Mouse (Mus musculus): ENCODE measurements around the gene Bhlha15. TPM values are rescaled to one million over a fixed set of nuclear protein-coding genes. Genes with fewer than 3 reads are reported as not detected.

Bhlha15 gene
- 0.05 and 0.06 TPM in 2 replicates for polyA plus RNA-seq (2015; fragmentation: Nextera tagmentation; extraction: Ambion mirVana)

DNA sequence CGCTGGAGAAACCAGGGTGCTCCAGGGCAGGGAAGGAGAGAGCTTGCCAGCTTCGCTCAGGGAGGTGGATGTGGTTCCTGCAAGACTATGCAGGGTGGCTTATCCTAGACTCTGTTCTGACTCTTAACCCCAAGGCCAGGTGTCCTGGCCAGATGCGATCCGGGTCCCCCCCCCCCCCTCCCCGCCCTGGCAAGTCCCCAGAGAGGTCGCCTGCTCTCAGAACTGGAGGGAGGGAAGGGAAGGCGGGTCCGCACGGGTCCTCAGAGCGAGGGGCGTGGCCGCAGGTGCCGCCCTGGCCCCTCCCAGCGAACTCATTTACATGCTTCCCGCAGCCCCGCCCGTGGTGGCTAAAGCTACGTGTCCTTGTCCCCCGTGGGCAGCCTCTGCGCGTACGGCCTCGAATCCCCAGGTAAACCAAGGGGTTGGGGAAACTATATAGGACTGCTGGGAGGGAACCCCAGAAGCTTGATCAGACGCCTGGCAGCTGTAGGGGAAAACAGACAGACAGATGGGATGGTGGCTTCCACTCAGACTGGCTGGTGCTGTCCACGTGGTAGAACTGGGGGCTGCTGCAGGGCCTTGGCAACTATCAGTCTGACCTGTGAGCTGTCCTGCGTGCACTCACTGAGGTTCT is at the start of gene Bhlha15:
Gene Bhlha15, plus strand, starts transcription at position 337 of the 634 bp plus-strand sequence.
- no peaks in the 10 kb centered on the region for H3K9me3 ChIP-seq
- peak within 1 kb of the TSS; percentile 40 for H3K4me2 ChIP-seq
- no peak within 1 kb of the TSS for H3K27ac ChIP-seq
- H3K27me3 ChIP-seq (replicated peaks) = no peaks in the 10 kb centered on the region
- peak; percentile 26; the same call in 1 of the 2 replicates for ATAC-seq (replicated peaks)
- peaks cover 11% of the 10 kb centered on the region; the same call in 1 of the 2 replicates for H3K36me3 ChIP-seq (replicated peaks)
- WGBS = 5% methylated on average over 23 of the region's 26 CpGs
- peaks cover 6% of the 10 kb centered on the region for H3K4me1 ChIP-seq
- no peak within 1 kb of the TSS for H3K9ac ChIP-seq
- peak within 1 kb of the TSS; percentile 16; the same call in 1 of the 2 replicates for H3K4me3 ChIP-seq

DNA sequence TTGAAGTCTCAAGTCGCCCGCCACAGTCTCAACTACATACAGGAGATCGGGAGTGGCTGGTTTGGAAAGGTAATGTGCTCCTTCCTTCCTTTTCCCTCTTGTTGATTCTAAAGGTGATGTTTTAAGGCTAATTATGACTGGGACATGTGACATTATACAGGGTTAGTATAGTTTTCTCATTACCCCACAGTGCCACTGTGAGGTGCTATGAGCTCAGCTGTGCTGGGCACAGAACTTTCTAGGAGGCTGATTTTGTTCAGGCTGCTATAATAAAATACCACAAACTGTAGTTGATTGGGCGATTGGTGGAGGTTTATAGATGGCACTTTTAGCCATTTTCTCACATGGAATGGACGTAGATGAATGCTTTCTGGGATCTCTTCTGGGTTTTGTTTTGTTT is 46.6 kb upstream of the Bhlha15 start:
- Histone ChIP-seq H3K4me2 (no peak overlapping the region), H3K4me1 (no peaks in the 10 kb centered on the region), H3K4me3 (no peak overlapping the region), H3K9me3 (no peaks in the 10 kb centered on the region), H3K36me3 (replicated peaks) (peaks cover 10% of the 10 kb centered on the region), H3K27me3 (replicated peaks) (no peaks in the 10 kb centered on the region), H3K27ac (no peak overlapping the region), H3K9ac (no peak overlapping the region)
- 98% methylated on average over 5 of the region's 5 CpGs for WGBS
- ATAC-seq (replicated peaks) = no peak

DNA sequence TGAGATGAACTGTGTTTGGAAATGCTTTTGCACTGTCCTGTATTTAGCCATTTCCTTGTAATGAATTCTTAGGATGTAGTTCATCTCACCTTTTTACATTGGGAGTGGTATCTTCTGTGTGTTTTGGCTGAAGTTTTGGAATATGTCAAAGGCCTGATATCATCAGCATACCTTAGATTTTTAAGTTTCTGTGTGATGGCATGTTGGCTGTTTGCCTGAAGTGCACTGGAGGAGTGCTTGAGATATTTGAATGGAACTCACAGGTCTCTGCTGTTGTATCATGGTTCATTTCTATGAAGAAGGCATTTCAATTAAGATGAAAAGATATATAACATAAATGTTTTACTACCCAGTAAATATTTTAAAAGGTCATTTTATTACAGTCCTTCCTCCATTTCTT is 43.2 kb upstream of the Bhlha15 start:
- no peak for ATAC-seq (replicated peaks)
- Histone ChIP-seq H3K4me3 (no peak overlapping the region), H3K27ac (no peak overlapping the region), H3K4me2 (no peak overlapping the region), H3K9me3 (no peaks in the 10 kb centered on the region), H3K4me1 (no peaks in the 10 kb centered on the region), H3K36me3 (replicated peaks) (peaks cover 19% of the 10 kb centered on the region), H3K9ac (no peak overlapping the region), H3K27me3 (replicated peaks) (no peaks in the 10 kb centered on the region)

DNA sequence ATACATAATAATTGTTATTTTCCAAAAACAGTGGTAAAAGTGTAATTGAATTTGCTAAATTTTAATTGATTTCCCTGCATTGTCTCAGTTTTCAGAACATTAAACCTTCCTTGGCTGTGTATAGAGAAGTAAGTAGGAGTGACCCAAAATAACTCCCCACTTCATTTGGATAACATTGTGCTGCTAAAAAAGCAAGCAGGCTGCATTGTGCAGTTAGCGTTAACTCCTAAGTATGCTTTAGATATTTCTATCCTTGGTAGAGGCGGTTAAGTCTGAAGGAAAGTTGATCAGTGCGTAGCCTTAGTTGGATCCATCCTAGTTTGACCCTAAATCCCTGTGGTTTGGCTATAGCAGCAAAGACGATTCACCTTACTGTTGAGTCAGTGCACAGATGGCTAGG is 40.6 kb upstream of the Bhlha15 start:
- Histone ChIP-seq H3K4me3 (no peak overlapping the region), H3K27me3 (replicated peaks) (no peaks in the 10 kb centered on the region), H3K4me1 (no peaks in the 10 kb centered on the region), H3K4me2 (no peak overlapping the region), H3K36me3 (replicated peaks) (peaks cover 20% of the 10 kb centered on the region), H3K9ac (no peak overlapping the region), H3K9me3 (no peaks in the 10 kb centered on the region), H3K27ac (no peak overlapping the region)
- no peak for ATAC-seq (replicated peaks)
- 91% methylated on average over 4 of the region's 4 CpGs for whole genome bisulfite sequencing

DNA sequence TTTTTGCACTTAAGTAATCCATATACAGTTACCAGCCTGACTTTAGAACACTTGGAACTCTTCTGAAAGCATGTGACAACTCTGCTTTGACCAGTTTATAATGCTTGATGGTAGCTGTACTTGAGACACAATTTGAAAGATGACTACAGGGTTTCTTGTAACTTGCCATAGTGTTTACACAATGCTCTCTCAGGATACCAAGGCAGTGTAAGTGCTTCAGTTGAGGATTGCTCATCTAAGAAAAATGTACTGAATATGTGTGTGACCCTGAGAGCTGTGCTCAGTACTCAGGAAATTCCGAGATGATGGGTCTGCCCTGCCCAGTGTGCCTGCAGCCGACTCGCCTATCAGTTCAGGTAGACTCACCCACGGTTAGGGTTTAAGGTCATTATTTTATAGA is 38.8 kb upstream of the Bhlha15 start:
- Histone ChIP-seq H3K4me1 (no peaks in the 10 kb centered on the region), H3K27ac (no peak overlapping the region), H3K4me2 (no peak overlapping the region), H3K9ac (no peak overlapping the region), H3K4me3 (no peak overlapping the region), H3K9me3 (no peaks in the 10 kb centered on the region), H3K27me3 (replicated peaks) (no peaks in the 10 kb centered on the region), H3K36me3 (replicated peaks) (peaks cover 17% of the 10 kb centered on the region)
- no peak for ATAC-seq (replicated peaks)
- WGBS = 96% methylated on average over 4 of the region's 4 CpGs

DNA sequence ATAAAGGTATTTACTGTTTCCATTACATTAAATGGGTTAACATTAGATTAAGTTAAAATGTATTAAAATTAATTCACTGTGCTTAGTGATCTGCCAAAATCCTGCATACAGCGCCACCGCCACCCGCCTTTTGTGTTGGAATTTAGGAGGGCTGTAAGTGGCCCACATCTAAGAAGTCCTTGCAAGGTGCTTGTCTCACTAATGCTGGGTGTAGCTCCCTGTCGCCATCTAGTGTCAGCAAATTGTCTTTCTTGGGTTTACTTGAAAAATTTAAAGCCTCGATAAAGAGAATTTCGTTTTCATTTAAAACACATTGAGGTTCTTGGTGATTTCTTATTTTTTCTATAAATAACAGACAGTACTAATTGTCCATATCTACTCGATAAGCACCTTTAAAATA is 35.6 kb upstream of the Bhlha15 start:
- Histone ChIP-seq H3K4me3 (no peak overlapping the region), H3K9me3 (no peaks in the 10 kb centered on the region), H3K9ac (no peak overlapping the region), H3K36me3 (replicated peaks) (peaks cover 8% of the 10 kb centered on the region; the same call in 1 of the 2 replicates), H3K27ac (no peak overlapping the region), H3K4me1 (0 out of 2 replicates have a peak, but pooled peaks cover 4% of the 10 kb centered on the region), H3K27me3 (replicated peaks) (no peaks in the 10 kb centered on the region), H3K4me2 (no peak overlapping the region)
- 28% methylated on average over 7 of the region's 7 CpGs for WGBS
- ATAC-seq (replicated peaks) = no peak

DNA sequence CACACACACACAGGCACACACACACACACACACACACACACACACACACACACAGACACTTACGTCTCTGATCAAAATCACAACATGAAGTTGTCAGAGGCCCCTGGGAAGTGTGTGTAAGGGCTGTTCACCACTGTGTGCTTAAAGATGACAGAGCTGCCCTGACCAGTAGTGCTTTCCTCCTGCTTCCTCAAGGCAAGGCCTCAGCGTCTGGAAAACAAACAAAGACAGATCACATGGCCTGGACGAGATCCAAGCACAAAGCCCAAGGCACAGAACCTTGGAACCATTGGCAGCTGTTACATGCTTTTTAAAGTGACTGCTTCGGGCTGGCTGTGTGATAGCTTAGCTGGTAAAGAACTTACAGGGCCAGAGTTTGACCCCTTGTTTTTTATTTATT is 31.5 kb upstream of the Bhlha15 start:
- no peaks in the 10 kb centered on the region for H3K27me3 ChIP-seq (replicated peaks)
- peaks cover 8% of the 10 kb centered on the region; the same call in 1 of the 2 replicates for H3K36me3 ChIP-seq (replicated peaks)
- 31% methylated on average over 4 of the region's 4 CpGs for WGBS
- no peak overlapping the region for H3K4me2 ChIP-seq
- no peaks in the 10 kb centered on the region for H3K9me3 ChIP-seq
- peak overlapping the region; percentile 45; the same call in 1 of the 2 replicates for H3K27ac ChIP-seq
- no peak overlapping the region for H3K4me3 ChIP-seq
- ATAC-seq (replicated peaks) = 0 out of 2 replicates have a peak, but pooled peaks have one; percentile 39
- H3K9ac ChIP-seq = no peak overlapping the region
- H3K4me1 ChIP-seq = peaks cover 4% of the 10 kb centered on the region; the same call in 1 of the 2 replicates

DNA sequence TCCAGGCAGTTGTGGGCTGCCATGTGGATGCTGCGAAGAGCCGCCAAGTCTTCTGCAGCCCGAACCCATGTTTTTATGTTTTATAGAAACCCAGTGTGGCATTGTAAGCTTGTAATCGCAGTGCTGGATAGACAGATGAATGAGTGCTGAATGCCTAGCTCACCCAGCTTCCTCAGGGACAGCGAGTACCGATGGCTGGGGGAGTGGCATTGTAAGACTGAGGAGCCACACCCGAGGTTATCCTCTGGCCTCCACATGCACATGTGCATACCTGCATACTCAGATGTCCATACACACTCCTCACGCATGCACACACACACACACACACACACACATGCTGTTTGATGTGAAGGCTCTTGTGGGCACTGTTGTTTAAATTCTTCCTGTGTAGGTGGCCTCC is 30.9 kb upstream of the Bhlha15 start:
- no peak overlapping the region for H3K4me3 ChIP-seq
- peaks cover 8% of the 10 kb centered on the region; the same call in 1 of the 2 replicates for H3K36me3 ChIP-seq (replicated peaks)
- H3K27ac ChIP-seq = peak overlapping the region; percentile 45; the same call in 1 of the 2 replicates
- no peaks in the 10 kb centered on the region for H3K27me3 ChIP-seq (replicated peaks)
- H3K9ac ChIP-seq = no peak overlapping the region
- H3K9me3 ChIP-seq = no peaks in the 10 kb centered on the region
- peaks cover 4% of the 10 kb centered on the region; the same call in 1 of the 2 replicates for H3K4me1 ChIP-seq
- 91% methylated on average over 8 of the region's 8 CpGs for WGBS
- no peak for ATAC-seq (replicated peaks)
- H3K4me2 ChIP-seq = no peak overlapping the region

DNA sequence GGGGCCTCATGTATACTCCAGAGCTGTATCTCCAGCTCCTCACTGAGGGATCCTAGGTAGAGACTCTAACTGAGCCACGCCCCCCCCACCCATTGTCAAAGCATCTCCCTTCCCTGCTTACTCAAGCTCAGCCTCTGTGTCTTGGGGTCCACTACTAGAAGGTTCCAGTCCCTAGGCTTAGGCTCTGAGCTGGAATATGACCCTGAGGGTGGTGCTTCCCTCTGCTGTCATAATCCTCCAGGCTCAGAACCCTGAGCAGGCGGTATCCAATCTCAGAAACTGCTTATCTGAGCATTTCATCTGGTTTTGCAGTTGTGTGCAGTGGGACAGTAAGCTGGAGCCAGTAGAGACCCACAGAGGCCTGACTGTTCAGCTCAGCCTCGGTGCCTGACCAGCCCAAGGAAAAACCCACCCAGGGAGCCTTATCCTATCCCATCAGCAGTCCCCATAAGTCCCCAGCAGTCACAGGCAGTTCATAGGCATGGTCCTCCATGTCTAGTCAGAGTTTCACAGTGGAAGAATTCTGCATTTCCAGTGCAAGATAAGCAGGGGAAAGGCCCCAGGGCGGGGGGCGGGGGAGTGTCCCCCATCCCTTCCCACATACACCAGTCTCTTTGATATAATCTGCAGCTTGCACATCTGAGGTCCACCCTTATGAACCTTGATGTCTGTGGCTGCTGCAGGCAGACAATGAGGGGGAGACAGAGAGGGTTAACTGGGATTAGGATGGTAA is 27.8 kb upstream of the Bhlha15 start:
- Histone ChIP-seq H3K4me3 (no peak overlapping the region), H3K36me3 (replicated peaks) (peaks cover 19% of the 10 kb centered on the region; the same call in 1 of the 2 replicates), H3K4me2 (no peak overlapping the region), H3K27me3 (replicated peaks) (no peaks in the 10 kb centered on the region), H3K9ac (no peak overlapping the region), H3K27ac (0 out of 2 replicates have a peak overlapping the region, but pooled peaks have one; percentile 9), H3K4me1 (peaks cover 4% of the 10 kb centered on the region; the same call in 1 of the 2 replicates), H3K9me3 (no peaks in the 10 kb centered on the region)
- no peak for ATAC-seq (replicated peaks)
- 85% methylated on average over 5 of the region's 5 CpGs for WGBS

DNA sequence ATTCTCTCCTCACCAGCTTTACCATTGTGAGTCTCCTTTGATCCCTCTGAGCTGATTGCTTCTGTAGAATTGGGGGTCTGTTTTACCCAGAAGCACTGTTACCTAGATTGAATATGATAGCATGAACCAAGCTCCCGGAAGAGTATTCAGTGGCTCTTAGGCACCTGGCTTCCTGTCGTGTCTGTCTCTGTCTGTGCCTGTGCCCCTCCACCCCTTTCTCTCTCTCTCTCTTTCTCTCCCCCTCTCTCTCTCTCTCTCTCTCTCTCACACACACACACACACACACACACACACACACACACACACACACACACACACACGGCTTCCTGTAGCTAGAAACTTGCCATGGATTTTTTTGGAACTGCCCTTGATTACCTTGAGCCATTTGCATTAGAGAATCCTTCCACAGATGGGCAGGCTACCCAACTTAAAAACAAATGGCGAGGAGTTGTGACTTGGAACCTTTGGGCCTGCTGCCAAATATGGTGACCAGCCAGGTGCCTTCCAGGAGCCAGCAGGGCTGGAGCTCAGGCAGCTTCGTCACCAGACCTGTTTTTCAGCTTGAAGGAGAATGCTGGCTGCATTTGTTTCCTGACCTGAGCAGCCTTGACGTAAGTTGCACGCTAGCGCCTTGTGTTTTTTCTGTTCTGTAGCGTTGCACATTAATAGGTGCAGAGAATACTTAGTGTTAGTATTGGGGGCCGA is 27.1 kb upstream of the Bhlha15 start:
- H3K9ac ChIP-seq = no peak overlapping the region
- 84% methylated on average over 10 of the region's 10 CpGs for WGBS

DNA sequence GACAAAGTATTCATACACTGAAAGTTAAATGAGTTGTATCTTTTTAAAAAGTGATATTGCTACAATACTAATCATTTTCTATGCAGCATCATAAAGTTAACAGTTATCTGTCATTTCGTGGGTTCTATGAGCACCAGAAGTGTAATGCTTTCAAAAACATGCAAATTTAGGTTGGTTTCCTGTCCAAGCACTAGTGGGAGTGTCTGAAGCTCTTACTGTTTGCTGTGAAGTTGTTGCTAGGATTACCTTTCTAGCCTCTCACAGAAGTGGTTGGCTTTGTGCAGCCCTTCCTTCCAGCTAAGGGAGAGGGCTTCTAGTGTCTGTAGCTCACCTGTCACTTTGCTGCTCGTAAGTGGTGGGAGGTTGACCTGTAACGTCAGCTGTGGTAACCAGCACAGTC is 24.3 kb upstream of the Bhlha15 start:
- Histone ChIP-seq H3K4me1 (no peaks in the 10 kb centered on the region; the same call in 1 of the 2 replicates), H3K36me3 (replicated peaks) (peaks cover 20% of the 10 kb centered on the region; the same call in 1 of the 2 replicates), H3K9ac (no peak overlapping the region), H3K4me2 (no peak overlapping the region), H3K27ac (no peak overlapping the region), H3K4me3 (no peak overlapping the region), H3K27me3 (replicated peaks) (no peaks in the 10 kb centered on the region), H3K9me3 (no peaks in the 10 kb centered on the region)
- no peak for ATAC-seq (replicated peaks)
- WGBS = 90% methylated on average over 3 of the region's 3 CpGs

More for the DNA sequence above, 27.1 kb upstream of the Bhlha15 start:
- 0 out of 2 replicates have a peak overlapping the region, but pooled peaks have one; percentile 9 for H3K27ac ChIP-seq
- H3K9me3 ChIP-seq = no peaks in the 10 kb centered on the region
- H3K36me3 ChIP-seq (replicated peaks) = peaks cover 17% of the 10 kb centered on the region; the same call in 1 of the 2 replicates
- H3K4me3 ChIP-seq = no peak overlapping the region
- no peaks in the 10 kb centered on the region for H3K27me3 ChIP-seq (replicated peaks)
- H3K4me1 ChIP-seq = peaks cover 4% of the 10 kb centered on the region; the same call in 1 of the 2 replicates
- no peak for ATAC-seq (replicated peaks)
- no peak overlapping the region for H3K4me2 ChIP-seq
